Mouse (Mus musculus): ENCODE measurements around the gene Ap3d1. TPM values are rescaled to one million over a fixed set of nuclear protein-coding genes. Genes with fewer than 3 reads are reported as not detected.

Gene Ap3d1
- total and polyA plus RNA-seq, 2 experiments from 2014 or later, result 99.7 to 201 TPM

- peak; percentile 100 for DNase-seq (ENCODE audit: low spot score)
- H3K4me1 ChIP-seq (ENCODE audit: insufficient read depth, low read length), result peaks cover 50% of the 10 kb centered on the region
- WGBS, result 1% methylated on average over 50 of the region's 78 CpGs
Measured at GRCm38 (mm10) chr10:80676198-80676928, 65.7 kb downstream of the Ap3d1 start.

GRCm38 (mm10) chr10:80675405-80676197, 66.5 kb downstream of the Ap3d1 start:
- peaks cover 50% of the 10 kb centered on the region for H3K4me1 ChIP-seq (ENCODE audit: insufficient read depth, low read length)
- H3K4me2 ChIP-seq (ENCODE audit: low read depth, low read length), result peak overlapping the region; percentile 86
- peak overlapping the region; percentile 89 for H3K4me3 ChIP-seq (ENCODE audit: low read length)
- ATAC-seq (no peak; the same call in 1 of the 2 replicates), DNase-seq (ENCODE audit: low spot score) (peak; percentile 28)
- H3K27ac ChIP-seq, result peak overlapping the region; percentile 88
- peaks cover 12% of the 10 kb centered on the region; the same call in 1 of the 2 replicates for H3K36me3 ChIP-seq (ENCODE audit: insufficient read depth, low read length)
- WGBS, result under 1% methylated on average over 47 of the region's 54 CpGs
- TF ChIP-seq CTCF (IDR thresholded peaks at IDR 0.05; ENCODE audit: low read depth), result no peak
- H3K9ac ChIP-seq (replicated peaks; ENCODE audit: low read length), result peak overlapping the region; percentile 95
- no peaks in the 10 kb centered on the region for H3K27me3 ChIP-seq (ENCODE audit: insufficient read depth, low read length)
- H3K9me3 ChIP-seq (ENCODE audit: low read length), result no peaks in the 10 kb centered on the region

More at GRCm38 (mm10) chr10:80676198-80676928, 65.7 kb downstream of the Ap3d1 start:
- H3K4me3 ChIP-seq (ENCODE audit: low read length), result peak overlapping the region; percentile 89
- H3K36me3 ChIP-seq (ENCODE audit: insufficient read depth, low read length), result peaks cover 5% of the 10 kb centered on the region; the same call in 1 of the 2 replicates
- ATAC-seq, result peak; percentile 95
- H3K4me2 ChIP-seq (ENCODE audit: low read depth, low read length), result peak overlapping the region; percentile 86
- peak overlapping the region; percentile 97 for H3K27ac ChIP-seq
- H3K9ac ChIP-seq (replicated peaks; ENCODE audit: low read length), result peak overlapping the region; percentile 95
- H3K27me3 ChIP-seq (ENCODE audit: insufficient read depth, low read length), result no peaks in the 10 kb centered on the region
- no peak for TF ChIP-seq CTCF (IDR thresholded peaks at IDR 0.05; ENCODE audit: low read depth)
- no peaks in the 10 kb centered on the region for H3K9me3 ChIP-seq (ENCODE audit: low read length)

GRCm38 (mm10) chr10:80674851-80675404, 67.1 kb downstream of the Ap3d1 start:
- 9% methylated on average over 6 of the region's 6 CpGs for WGBS
- H3K27me3 ChIP-seq (ENCODE audit: insufficient read depth, low read length), result no peaks in the 10 kb centered on the region
- H3K36me3 ChIP-seq (ENCODE audit: insufficient read depth, low read length), result peaks cover 18% of the 10 kb centered on the region; the same call in 1 of the 2 replicates
- no peaks in the 10 kb centered on the region for H3K9me3 ChIP-seq (ENCODE audit: low read length)
- TF ChIP-seq CTCF (IDR thresholded peaks at IDR 0.05; ENCODE audit: low read depth), result no peak
- peak overlapping the region; percentile 95 for H3K9ac ChIP-seq (replicated peaks; ENCODE audit: low read length)
- H3K27ac ChIP-seq, result peak overlapping the region; percentile 88; the same call in 1 of the 2 replicates
- peak overlapping the region; percentile 86 for H3K4me2 ChIP-seq (ENCODE audit: low read depth, low read length)
- no peak for DNase-seq (ENCODE audit: low spot score)
- H3K4me3 ChIP-seq (ENCODE audit: low read length), result peak overlapping the region; percentile 89
- no peak for ATAC-seq
- peaks cover 50% of the 10 kb centered on the region for H3K4me1 ChIP-seq (ENCODE audit: insufficient read depth, low read length)

- Histone ChIP-seq H3K9me3 (ENCODE audit: low read length) (no peaks in the 10 kb centered on the region), H3K9ac (replicated peaks; ENCODE audit: low read length) (peak overlapping the region; percentile 95), H3K36me3 (ENCODE audit: insufficient read depth, low read length) (peaks cover 23% of the 10 kb centered on the region; the same call in 1 of the 2 replicates), H3K27me3 (ENCODE audit: insufficient read depth, low read length) (no peaks in the 10 kb centered on the region), H3K4me1 (ENCODE audit: insufficient read depth, low read length) (peaks cover 49% of the 10 kb centered on the region), H3K4me3 (ENCODE audit: low read length) (peak overlapping the region; percentile 89), H3K27ac (peak overlapping the region; percentile 88), H3K4me2 (ENCODE audit: low read depth, low read length) (peak overlapping the region; percentile 86)
- ATAC-seq, result no peak
- no peak for DNase-seq (ENCODE audit: low spot score)
- no peak for TF ChIP-seq CTCF (IDR thresholded peaks at IDR 0.05; ENCODE audit: low read depth)
- WGBS, result 38% methylated on average over 5 of the region's 5 CpGs
Measured at GRCm38 (mm10) chr10:80674161-80674711, 67.8 kb downstream of the Ap3d1 start.

GRCm38 (mm10) chr10:80673690-80674089, 68.4 kb downstream of the Ap3d1 start:
- TF ChIP-seq CTCF (IDR thresholded peaks at IDR 0.05; ENCODE audit: low read depth), result no peak
- Histone ChIP-seq H3K36me3 (ENCODE audit: insufficient read depth, low read length) (peaks cover 29% of the 10 kb centered on the region), H3K4me2 (ENCODE audit: low read depth, low read length) (peak overlapping the region; percentile 86), H3K9me3 (ENCODE audit: low read length) (no peaks in the 10 kb centered on the region), H3K9ac (replicated peaks; ENCODE audit: low read length) (peak overlapping the region; percentile 95), H3K4me3 (ENCODE audit: low read length) (no peak overlapping the region), H3K27me3 (ENCODE audit: insufficient read depth, low read length) (no peaks in the 10 kb centered on the region), H3K4me1 (ENCODE audit: insufficient read depth, low read length) (peaks cover 45% of the 10 kb centered on the region), H3K27ac (no peak overlapping the region)
- ATAC-seq (no peak), DNase-seq (ENCODE audit: low spot score) (no peak)
- 94% methylated on average over 3 of the region's 3 CpGs for WGBS

- no peak for DNase-seq (ENCODE audit: low spot score)
- ATAC-seq, result no peak
- H3K27me3 ChIP-seq (ENCODE audit: insufficient read depth, low read length), result no peaks in the 10 kb centered on the region
- H3K27ac ChIP-seq, result no peak overlapping the region
- H3K9me3 ChIP-seq (ENCODE audit: low read length), result no peaks in the 10 kb centered on the region
- no peak overlapping the region for H3K9ac ChIP-seq (replicated peaks; ENCODE audit: low read length)
- peaks cover 30% of the 10 kb centered on the region for H3K4me1 ChIP-seq (ENCODE audit: insufficient read depth, low read length)
- no peak overlapping the region for H3K4me2 ChIP-seq (ENCODE audit: low read depth, low read length)
- TF ChIP-seq CTCF (IDR thresholded peaks at IDR 0.05; ENCODE audit: low read depth), result no peak
- H3K36me3 ChIP-seq (ENCODE audit: insufficient read depth, low read length), result peaks cover 44% of the 10 kb centered on the region
- H3K4me3 ChIP-seq (ENCODE audit: low read length), result no peak overlapping the region
- 69% methylated on average over 11 of the region's 11 CpGs for WGBS
Measured at GRCm38 (mm10) chr10:80671936-80672690, 70.0 kb downstream of the Ap3d1 start.

All from hindbrain, postnatal 0 days (tissue).